Mouse (Mus musculus) heart, embryonic 14.5 days (tissue): Measurements from ENCODE around the gene Wdr66. TPM values are rescaled to one million over a fixed set of nuclear protein-coding genes. Genes with fewer than 3 reads are reported as not detected.
"Not testable (repeated sequence)": the region's sequence is repeated elsewhere in the genome, so short reads cannot be mapped to it uniquely, and the experiment has no call there.

ENCODE experiments used
- ATAC-seq: fragments of 200-750 bp; cut with Nextera tagmentation; 2 replicates; pipeline ENCODE4 v1.8.0; 2017; ENCODE audit warnings: low read depth, moderate TSS enrichment; ENCODE audit not compliant: insufficient number of reproducible peaks, insufficient read depth, low FRiP score
- H3K27ac ChIP-seq, 2 experiments: fragments of 200-500 bp in 1 of 2; fragments of 300-500 bp in 1 of 2; sonication (generic) in 1 of 2; replicated peaks in 1 of 2; 2 replicates each; pipeline ENCODE4 v1.5.1; 2012 to 2014; ENCODE audit warnings: low read depth in 2 of 2, low read length in 2 of 2, control low read depth in 1 of 2, mild to moderate bottlenecking in 1 of 2, mixed read lengths in 1 of 2; ENCODE audit not compliant: control insufficient read depth in 1 of 2, insufficient read depth in 1 of 2
- H3K27me3 ChIP-seq: fragments of 300-500 bp; sonication (generic); 2 replicates; pipeline ENCODE4 v1.6.1; 2014; ENCODE audit warnings: mild to moderate bottlenecking, low read length, control low read depth; ENCODE audit not compliant: control insufficient read depth, insufficient read depth
- H3K36me3 ChIP-seq: fragments of 300-500 bp; sonication (generic); 2 replicates; pipeline ENCODE4 v1.6.1; 2014; ENCODE audit warnings: mild to moderate bottlenecking, control low read depth, low read length, mixed read lengths; ENCODE audit not compliant: control insufficient read depth, insufficient read depth
- H3K4me1 ChIP-seq, 2 experiments: fragments of 200-500 bp in 1 of 2; fragments of 300-500 bp in 1 of 2; sonication (generic) in 1 of 2; 2 replicates each; pipeline ENCODE4 v1.6.1; 2012 to 2014; ENCODE audit warnings: low read length in 2 of 2, control low read depth in 1 of 2, mixed read lengths in 1 of 2; ENCODE audit not compliant: control insufficient read depth in 2 of 2, insufficient read depth in 2 of 2
- H3K4me2 ChIP-seq: fragments of 300-500 bp; sonication (generic); 2 replicates; pipeline ENCODE4 v1.6.1; 2014; ENCODE audit warnings: mild to moderate bottlenecking, low read length
- H3K4me3 ChIP-seq, 2 experiments: fragments of 200-500 bp in 1 of 2; fragments of 300-500 bp in 1 of 2; sonication (generic) in 1 of 2; 2 replicates each; pipeline ENCODE4 v1.5.1; 2012 to 2014; ENCODE audit warnings: low read length in 2 of 2, mild to moderate bottlenecking in 2 of 2, control low read depth in 1 of 2, low read depth in 1 of 2, moderate library complexity in 1 of 2; ENCODE audit not compliant: control insufficient read depth in 1 of 2, insufficient read depth in 1 of 2
- H3K9ac ChIP-seq: fragments of 300-500 bp; sonication (generic); 2 replicates; pipeline ENCODE4 v1.6.1; 2014; ENCODE audit warnings: mild to moderate bottlenecking, low read length
- H3K9me3 ChIP-seq: fragments of 300-500 bp; sonication (generic); 2 replicates; pipeline ENCODE4 v1.6.1; 2016; ENCODE audit warnings: low read length, control low read depth; ENCODE audit not compliant: control insufficient read depth
- whole genome bisulfite sequencing: fragments of 180-500 bp; shearing (Covaris S2); extraction: QIAGEN DNeasy Blood & Tissue Kit; methylation state at CpG from one replicate; pipeline ENCODE4 v1.1.7; 2014; 5-methylcytosine and 5-hydroxymethylcytosine counted together
- polyA plus RNA-seq: library from polyadenylated mRNA; unstranded; fragments of >200 nt; fragmentation: Nextera tagmentation; extraction: Ambion mirVana; gene quantifications from 2 replicates; pipeline ENCODE4 v1.2.1, GENCODE M21; 2014

Wdr66 gene
- polyA plus RNA-seq: 2.0 and 2.9 TPM in 2 replicates

- no peaks in the 10 kb centered on the region for H3K9me3 ChIP-seq
- no peak within 1 kb of the TSS for H3K27ac ChIP-seq
- peak within 1 kb of the TSS; percentile 63 for H3K4me2 ChIP-seq
- peak; percentile 64 for ATAC-seq
- H3K9ac ChIP-seq: no peak within 1 kb of the TSS
- peaks cover 11% of the 10 kb centered on the region; the same call in 1 of the 2 replicates for H3K36me3 ChIP-seq
- H3K27me3 ChIP-seq: no peaks in the 10 kb centered on the region
- H3K4me3 ChIP-seq: 0 out of 4 replicates have a peak within 1 kb of the TSS, but pooled peaks of 1 of the 2 experiments have one; percentile 14
- H3K4me1 ChIP-seq: 0 out of 4 replicates have a peak, but pooled peaks cover 2% of the 10 kb centered on the region in 2 experiments
- 4% methylated on average over 18 of the region's 18 CpGs for WGBS
Observed at GRCm38 (mm10) chr5:123251834-123252233, at the start of gene Wdr66. TSS of gene Wdr66 (plus strand) at chr5:123252102.

DNA sequence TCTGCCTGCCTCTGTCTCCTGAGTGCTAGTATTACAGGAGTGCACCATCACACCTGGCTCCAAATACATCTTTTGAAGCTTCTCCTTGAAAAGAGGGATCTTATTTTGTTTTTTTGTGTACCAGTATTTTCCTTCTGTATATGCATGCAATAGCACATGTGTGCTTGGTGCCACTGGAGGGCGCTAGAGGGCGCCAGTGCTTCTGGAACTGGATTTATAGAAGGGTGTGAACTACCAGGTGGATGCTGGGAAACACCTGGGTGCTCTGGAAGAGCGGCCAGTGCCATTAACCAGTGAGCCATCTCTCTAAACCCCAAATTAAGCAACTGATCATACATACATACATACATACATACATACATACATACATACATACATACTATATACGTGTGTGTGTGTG is 49.1 kb upstream of the Wdr66 start:
- 45% methylated on average over 2 of the region's 4 CpGs for WGBS
- not testable (repeated sequence) for ATAC-seq

DNA sequence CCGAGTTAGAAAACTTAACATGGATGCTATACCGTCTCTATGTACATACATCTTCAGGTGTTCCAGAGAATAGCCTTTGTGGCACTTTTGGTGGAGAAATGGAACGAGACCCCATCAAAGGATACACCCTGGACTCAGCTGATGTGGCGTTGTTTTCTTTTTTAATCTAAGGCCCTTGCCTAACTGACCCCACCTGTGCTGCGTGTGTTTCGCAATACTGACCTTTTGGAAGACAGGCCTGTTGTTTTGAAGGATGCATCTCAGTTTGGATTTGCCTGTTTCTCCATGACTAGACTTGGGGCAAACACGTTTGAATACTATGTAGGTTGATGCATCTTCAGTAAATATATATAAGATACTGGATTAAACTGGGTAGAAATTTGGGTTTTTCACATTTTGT is 48.3 kb upstream of the Wdr66 start:
- not testable (repeated sequence) for H3K36me3 ChIP-seq, H3K4me3 ChIP-seq, ATAC-seq, H3K4me2 ChIP-seq, H3K4me1 ChIP-seq, H3K27ac ChIP-seq, H3K27me3 ChIP-seq, H3K9me3 ChIP-seq, H3K9ac ChIP-seq
- 80% methylated on average over 7 of the region's 7 CpGs for WGBS

More for the DNA sequence above, 49.1 kb upstream of the Wdr66 start:
- not testable (repeated sequence) for H3K4me2 ChIP-seq, H3K36me3 ChIP-seq, H3K9ac ChIP-seq, H3K4me1 ChIP-seq, H3K27me3 ChIP-seq, H3K27ac ChIP-seq, H3K4me3 ChIP-seq, H3K9me3 ChIP-seq

GRCm38 (mm10) chr5:123222346-123223050 is 29.4 kb upstream of the Wdr66 start:
- 58% methylated on average over 3 of the region's 5 CpGs for WGBS
- not testable (repeated sequence) for ATAC-seq, H3K4me1 ChIP-seq, H3K36me3 ChIP-seq, H3K27ac ChIP-seq, H3K9me3 ChIP-seq, H3K4me3 ChIP-seq, H3K27me3 ChIP-seq, H3K9ac ChIP-seq, H3K4me2 ChIP-seq

GRCm38 (mm10) chr5:123223051-123223410 is 28.9 kb upstream of the Wdr66 start:
- Histone ChIP-seq H3K4me1 (no peaks in the 10 kb centered on the region), H3K27me3 (no peaks in the 10 kb centered on the region), H3K4me3 (no peak overlapping the region), H3K27ac (no peak overlapping the region), H3K36me3 (no peaks in the 10 kb centered on the region), H3K9me3 (no peaks in the 10 kb centered on the region), H3K9ac (no peak overlapping the region), H3K4me2 (no peak overlapping the region)
- no peak for ATAC-seq
- 61% methylated on average over 4 of the region's 4 CpGs for WGBS

- not testable (repeated sequence) for H3K4me3 ChIP-seq
Observed at GRCm38 (mm10) chr5:123223861-123224260, 28.0 kb upstream of the Wdr66 start.

GRCm38 (mm10) chr5:123226851-123227250 is 25.1 kb upstream of the Wdr66 start:
- no peak overlapping the region for H3K27ac ChIP-seq
- peaks cover 3 to 9% of the 10 kb centered on the region in 2 experiments; a peak in 3 of 4 replicates for H3K4me1 ChIP-seq
- ATAC-seq: no peak
- H3K9me3 ChIP-seq: no peaks in the 10 kb centered on the region
- 86% methylated on average over 7 of the region's 7 CpGs for WGBS
- H3K4me3 ChIP-seq: no peak overlapping the region
- H3K27me3 ChIP-seq: no peaks in the 10 kb centered on the region
- H3K9ac ChIP-seq: no peak overlapping the region
- H3K4me2 ChIP-seq: no peak overlapping the region
- no peaks in the 10 kb centered on the region for H3K36me3 ChIP-seq

More at GRCm38 (mm10) chr5:123223861-123224260, 28.0 kb upstream of the Wdr66 start:
- not testable (repeated sequence) for H3K4me2 ChIP-seq, H3K27me3 ChIP-seq, ATAC-seq, H3K9me3 ChIP-seq, H3K4me1 ChIP-seq, H3K27ac ChIP-seq, H3K9ac ChIP-seq, H3K36me3 ChIP-seq
- WGBS: 63% methylated on average over 5 of the region's 6 CpGs
